Mouse (Mus musculus) kidney, embryonic 16.5 days (tissue): ENCODE measurements around the gene Clec2g. TPM values are rescaled to one million over a fixed set of nuclear protein-coding genes. Genes with fewer than 3 reads are reported as not detected.
"Not testable (repeated sequence)": the region's sequence is repeated elsewhere in the genome, so short reads cannot be mapped to it uniquely, and the experiment has no call there.

Experiments
- ATAC-seq: fragments of 200-750 bp; cut with Nextera tagmentation; 2 replicates; pipeline ENCODE4 v1.8.0; 2017; ENCODE audit warnings: moderate TSS enrichment; ENCODE audit not compliant: low FRiP score, low TSS enrichment
- H3K27ac ChIP-seq: fragments of 300-500 bp; sonication (generic); 2 replicates; pipeline ENCODE4 v1.5.1; 2014; ENCODE audit warnings: low read length
- H3K27me3 ChIP-seq: fragments of 300-500 bp; sonication (generic); 2 replicates; pipeline ENCODE4 v1.6.1; 2014; ENCODE audit warnings: low read length, control low read depth, mixed read lengths; ENCODE audit not compliant: insufficient read depth
- H3K36me3 ChIP-seq: fragments of 300-500 bp; sonication (generic); 2 replicates; pipeline ENCODE4 v1.6.1; 2014; ENCODE audit warnings: low read length, control low read depth, mixed read lengths; ENCODE audit not compliant: insufficient read depth
- H3K4me1 ChIP-seq: fragments of 300-500 bp; sonication (generic); 2 replicates; pipeline ENCODE4 v1.6.1; 2014; ENCODE audit warnings: low read length, control low read depth, mixed read lengths; ENCODE audit not compliant: insufficient read depth
- H3K4me2 ChIP-seq: fragments of 300-500 bp; sonication (generic); replicated peaks from 2 replicates; pipeline ENCODE4 v1.6.1; 2014; ENCODE audit warnings: low read depth, low read length
- H3K4me3 ChIP-seq: fragments of 300-500 bp; sonication (generic); 2 replicates; pipeline ENCODE4 v1.5.1; 2014; ENCODE audit warnings: mild to moderate bottlenecking, low read length
- H3K9ac ChIP-seq: fragments of 300-500 bp; sonication (generic); replicated peaks from 2 replicates; pipeline ENCODE4 v1.6.1; 2014; ENCODE audit warnings: low read length
- H3K9me3 ChIP-seq: fragments of 300-500 bp; sonication (generic); 2 replicates; pipeline ENCODE4 v1.6.1; 2016; ENCODE audit warnings: low read length, control low read depth
- WGBS: fragments of 180-500 bp; shearing (Covaris S2); extraction: QIAGEN DNeasy Blood & Tissue Kit; methylation state at CpG from one replicate; pipeline ENCODE4 v1.1.7; 2014; 5-methylcytosine and 5-hydroxymethylcytosine counted together
- polyA plus RNA-seq: library from polyadenylated mRNA; unstranded; fragments of >200 nt; fragmentation: Nextera tagmentation; extraction: Ambion mirVana; gene quantifications from 2 replicates; pipeline ENCODE4 v1.2.1, GENCODE M21; 2015

Gene Clec2g
- polyA plus RNA-seq, 1 experiment from 2014 or later = not detected

GRCm38 (mm10) chr6:128933050-128933449, 1.1 kb upstream of the Clec2g start:
- H3K9me3 ChIP-seq = no peaks in the 10 kb centered on the region
- no peaks in the 10 kb centered on the region for H3K4me1 ChIP-seq
- no peak for ATAC-seq
- no peaks in the 10 kb centered on the region for H3K36me3 ChIP-seq
- H3K27me3 ChIP-seq = no peaks in the 10 kb centered on the region
- 70% methylated on average over 2 of the region's 2 CpGs for WGBS
- no peak overlapping the region for H3K4me2 ChIP-seq
- H3K27ac ChIP-seq = no peak overlapping the region
- H3K9ac ChIP-seq = no peak overlapping the region
- H3K4me3 ChIP-seq = no peak overlapping the region

- not testable (repeated sequence) for H3K27me3 ChIP-seq, H3K4me3 ChIP-seq, H3K9ac ChIP-seq, ATAC-seq, H3K9me3 ChIP-seq, H3K27ac ChIP-seq, H3K36me3 ChIP-seq, H3K4me1 ChIP-seq, H3K4me2 ChIP-seq
- 88% methylated on average over 4 of the region's 13 CpGs for WGBS
Measured at GRCm38 (mm10) chr6:128935889-128936665, 1.9 kb downstream of the Clec2g start.

- H3K27ac ChIP-seq = no peak overlapping the region
- WGBS = 81% methylated on average over 5 of the region's 5 CpGs
- no peak overlapping the region for H3K4me3 ChIP-seq
- no peaks in the 10 kb centered on the region for H3K27me3 ChIP-seq
- H3K4me1 ChIP-seq = no peaks in the 10 kb centered on the region
- no peak for ATAC-seq
- no peak overlapping the region for H3K4me2 ChIP-seq
- no peak overlapping the region for H3K9ac ChIP-seq
- H3K9me3 ChIP-seq = peaks cover 7% of the 10 kb centered on the region
- H3K36me3 ChIP-seq = no peaks in the 10 kb centered on the region
Measured at GRCm38 (mm10) chr6:128941646-128942421, 7.7 kb downstream of the Clec2g start.

- H3K36me3 ChIP-seq = no peaks in the 10 kb centered on the region
- WGBS = 84% methylated on average over 3 of the region's 3 CpGs
- no peak overlapping the region for H3K9ac ChIP-seq
- ATAC-seq = no peak
- no peak overlapping the region for H3K4me2 ChIP-seq
- no peaks in the 10 kb centered on the region for H3K4me1 ChIP-seq
- no peaks in the 10 kb centered on the region for H3K27me3 ChIP-seq
- H3K4me3 ChIP-seq = no peak overlapping the region
- H3K27ac ChIP-seq = no peak overlapping the region
- H3K9me3 ChIP-seq = peaks cover 7% of the 10 kb centered on the region
Measured at GRCm38 (mm10) chr6:128945564-128945963, 11.4 kb downstream of the Clec2g start.

GRCm38 (mm10) chr6:128961110-128961509, 26.9 kb downstream of the Clec2g start:
- WGBS = 83% methylated on average over 1 of the region's 1 CpGs

GRCm38 (mm10) chr6:128962108-128962507, 27.9 kb downstream of the Clec2g start:
- not testable (repeated sequence) for H3K9ac ChIP-seq, H3K27ac ChIP-seq, ATAC-seq, H3K4me1 ChIP-seq, H3K9me3 ChIP-seq, H3K36me3 ChIP-seq, H3K4me2 ChIP-seq, H3K27me3 ChIP-seq, H3K4me3 ChIP-seq
- 90% methylated on average over 2 of the region's 2 CpGs for WGBS

More at GRCm38 (mm10) chr6:128961110-128961509, 26.9 kb downstream of the Clec2g start:
- no peaks in the 10 kb centered on the region for H3K9me3 ChIP-seq
- no peak for ATAC-seq
- H3K4me1 ChIP-seq = no peaks in the 10 kb centered on the region
- no peaks in the 10 kb centered on the region for H3K27me3 ChIP-seq
- H3K9ac ChIP-seq = no peak overlapping the region
- no peak overlapping the region for H3K4me2 ChIP-seq
- H3K4me3 ChIP-seq = no peak overlapping the region
- H3K27ac ChIP-seq = no peak overlapping the region
- no peaks in the 10 kb centered on the region for H3K36me3 ChIP-seq

GRCm38 (mm10) chr6:128964519-128964918, 30.3 kb downstream of the Clec2g start:
- no peak overlapping the region for H3K4me2 ChIP-seq

GRCm38 (mm10) chr6:128968463-128968862, 34.3 kb downstream of the Clec2g start:
- H3K27ac ChIP-seq = no peak overlapping the region
- H3K27me3 ChIP-seq = no peaks in the 10 kb centered on the region
- H3K4me3 ChIP-seq = no peak overlapping the region
- no peaks in the 10 kb centered on the region for H3K9me3 ChIP-seq
- H3K4me2 ChIP-seq = no peak overlapping the region
- H3K4me1 ChIP-seq = no peaks in the 10 kb centered on the region
- H3K36me3 ChIP-seq = no peaks in the 10 kb centered on the region
- no peak for ATAC-seq
- H3K9ac ChIP-seq = no peak overlapping the region

More at GRCm38 (mm10) chr6:128964519-128964918, 30.3 kb downstream of the Clec2g start:
- no peaks in the 10 kb centered on the region for H3K27me3 ChIP-seq
- H3K4me3 ChIP-seq = no peak overlapping the region
- H3K9me3 ChIP-seq = no peaks in the 10 kb centered on the region
- ATAC-seq = no peak
- no peaks in the 10 kb centered on the region for H3K4me1 ChIP-seq
- no peaks in the 10 kb centered on the region for H3K36me3 ChIP-seq
- H3K27ac ChIP-seq = no peak overlapping the region
- no peak overlapping the region for H3K9ac ChIP-seq

- no peaks in the 10 kb centered on the region for H3K9me3 ChIP-seq
- H3K36me3 ChIP-seq = no peaks in the 10 kb centered on the region
- H3K4me3 ChIP-seq = no peak overlapping the region
- no peaks in the 10 kb centered on the region for H3K27me3 ChIP-seq
- ATAC-seq = no peak
- no peak overlapping the region for H3K9ac ChIP-seq
- WGBS = 78% methylated on average over 1 of the region's 1 CpGs
- H3K4me2 ChIP-seq = no peak overlapping the region
- H3K27ac ChIP-seq = no peak overlapping the region
- no peaks in the 10 kb centered on the region for H3K4me1 ChIP-seq
Measured at GRCm38 (mm10) chr6:128969741-128970140, 35.6 kb downstream of the Clec2g start.
